Mouse (Mus musculus): ENCODE results near the gene Sf3b6.

- no peak for TF ChIP-seq CTCF (IDR thresholded peaks at IDR 0.05; ENCODE audit: control insufficient read depth, insufficient read depth, insufficient read length)
- no peak for TF ChIP-seq MAX (IDR thresholded peaks at IDR 0.05)
- TF ChIP-seq MYOG (IDR thresholded peaks at IDR 0.05; ENCODE audit: control insufficient read depth, extremely low read depth, insufficient read length), result no peak
- no peak for TF ChIP-seq USF1 (IDR thresholded peaks at IDR 0.05; ENCODE audit: low read depth)
- TF ChIP-seq FOSL1 (IDR thresholded peaks at IDR 0.05; ENCODE audit: insufficient read depth, low read length, poor library complexity, severe bottlenecking), result no peak
These were observed 19.6 kb downstream of the Sf3b6 start for GRCm38 (mm10) chr12:4836959-4837358.

Measured in C2C12 (cell line).